Mouse (Mus musculus): ENCODE measurements at regions not wholly inside any gene's neighbourhood (a gene's known extent, or its start where the extent isn't known, plus 50 kb on each side); places are given as distances from the start of the nearest gene placed in this dataset.
"Not testable (repeated sequence)": the region's sequence is repeated elsewhere in the genome, so short reads cannot be mapped to it uniquely, and the experiment has no call there.

DNA sequence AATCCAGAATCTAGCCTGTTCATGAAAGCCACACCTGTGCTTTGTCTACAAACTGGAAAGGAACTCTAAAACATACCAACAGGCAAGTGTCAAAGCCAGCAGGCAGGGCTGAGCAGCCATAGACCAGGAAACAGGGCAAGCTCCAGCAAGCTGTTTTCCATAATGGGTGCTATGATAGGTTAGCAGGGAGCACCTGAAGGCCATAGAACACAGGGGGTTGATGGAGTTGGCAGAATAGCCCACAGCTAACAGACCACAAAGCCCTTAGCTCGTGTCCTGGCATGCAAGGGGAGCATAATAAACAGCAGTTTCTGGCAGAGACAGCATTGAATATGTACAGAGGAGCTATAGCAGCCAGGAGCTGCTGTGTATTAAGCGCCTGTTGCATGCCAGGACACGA is 313.1 kb upstream of the Cdh5 start:
- DNase-seq (ENCODE audit: low spot score in 2 of 2), result no peak

DNA sequence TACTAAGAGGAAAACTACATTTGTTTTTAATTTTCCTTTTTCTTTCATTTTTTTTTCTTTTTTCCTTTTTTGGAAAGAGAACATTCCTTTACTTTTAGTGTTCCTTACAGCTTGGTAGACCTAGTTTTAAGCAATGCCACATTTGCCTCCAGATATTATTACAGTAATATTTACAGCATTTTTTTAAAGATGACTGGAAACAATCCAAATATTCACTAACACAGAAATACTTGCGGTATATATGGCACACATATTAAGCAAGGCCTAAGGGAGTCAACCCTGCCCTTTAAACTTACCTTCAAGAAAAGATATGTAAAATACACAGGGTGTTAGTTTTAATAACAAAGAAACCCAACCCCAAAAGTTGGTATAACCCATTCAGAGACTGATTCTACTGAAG is 308.1 kb upstream of the Cdh5 start:
- no peak for DNase-seq (ENCODE audit: low spot score in 2 of 2)

DNA sequence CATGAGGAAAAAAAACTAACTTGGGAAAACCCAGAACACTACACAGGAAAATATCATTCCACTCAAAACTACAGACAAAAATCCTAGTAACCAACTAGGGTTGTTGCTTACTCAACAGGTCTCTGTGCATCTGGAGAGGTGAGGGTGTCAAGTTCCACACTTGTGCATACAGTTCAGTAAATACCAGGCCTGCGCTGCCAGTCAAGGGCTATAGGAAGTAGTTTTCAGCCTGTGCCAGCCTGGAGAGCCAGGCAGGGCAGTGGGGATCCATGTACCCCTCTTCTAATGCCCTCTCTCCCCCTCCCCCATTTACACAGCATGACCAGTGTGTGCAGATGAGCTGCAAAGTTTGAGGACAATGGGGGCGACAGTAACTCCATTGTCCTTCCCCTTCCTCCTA is 302.8 kb upstream of the Cdh5 start:
- not testable (repeated sequence) for DNase-seq (ENCODE audit: low spot score in 2 of 2)

DNA sequence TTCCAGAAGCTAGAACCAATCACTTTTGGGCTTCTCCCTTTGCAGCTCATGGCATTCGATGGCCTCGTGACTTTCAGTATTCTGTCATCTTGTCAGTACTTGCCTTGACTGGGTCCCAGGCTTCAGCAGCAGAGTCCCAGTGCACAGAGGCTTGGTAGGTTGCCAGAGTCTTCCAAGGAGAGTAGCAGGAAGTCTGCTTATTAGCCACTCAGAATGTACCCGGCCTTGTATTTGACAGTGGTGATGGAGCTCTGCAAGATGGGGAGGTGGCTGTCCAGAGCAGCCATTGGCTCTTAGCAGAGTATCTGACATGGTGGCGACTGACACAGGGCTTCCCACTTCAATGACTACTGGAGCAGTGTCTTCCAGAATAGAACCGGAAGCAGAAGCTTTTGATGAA is 293.3 kb upstream of the Cdh5 start:
- no peak for DNase-seq (ENCODE audit: low spot score in 2 of 2)

DNA sequence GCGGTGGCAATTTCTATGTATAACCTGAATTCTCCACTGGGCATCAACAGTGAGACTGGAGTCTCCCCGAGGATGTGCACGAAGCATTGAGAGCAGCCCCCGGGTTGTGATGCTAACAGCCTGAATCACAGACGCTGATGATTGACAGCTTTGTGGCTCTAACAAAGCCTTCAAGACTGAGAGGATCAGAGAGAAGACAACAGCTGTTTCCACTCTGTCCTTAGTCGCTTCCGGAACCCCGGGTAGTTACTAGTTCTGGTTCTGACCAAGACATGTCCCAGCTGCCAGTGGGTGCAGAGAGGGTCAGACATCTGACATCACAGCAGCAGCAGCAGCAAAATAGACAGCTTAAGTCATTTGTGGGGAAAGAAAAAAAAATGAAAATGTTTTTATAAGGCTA is 292.8 kb upstream of the Cdh5 start:
- DNase-seq (ENCODE audit: low spot score in 2 of 2), result peak in 1 of 2 experiments; percentile 14

DNA sequence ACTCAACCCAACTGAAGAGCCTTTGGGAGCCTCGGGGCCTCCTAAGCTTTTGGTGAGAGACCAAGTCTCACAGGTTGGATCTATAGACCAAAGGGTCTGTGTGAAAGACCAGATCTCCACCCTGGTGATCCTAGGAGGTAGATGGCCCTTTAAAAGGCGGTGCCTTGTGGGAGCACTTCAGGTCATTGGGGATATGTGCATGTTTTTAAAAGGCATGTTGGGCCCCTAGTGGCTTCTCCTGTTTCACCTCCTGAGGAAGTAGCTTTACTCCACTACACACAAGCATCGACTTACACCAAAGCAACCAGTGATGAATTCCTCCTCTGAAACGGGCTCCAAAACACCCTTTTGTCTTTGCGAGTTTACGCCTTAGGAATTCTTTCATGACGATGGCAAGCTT is 292.3 kb upstream of the Cdh5 start:
- no peak for DNase-seq (ENCODE audit: low spot score in 2 of 2)

DNA sequence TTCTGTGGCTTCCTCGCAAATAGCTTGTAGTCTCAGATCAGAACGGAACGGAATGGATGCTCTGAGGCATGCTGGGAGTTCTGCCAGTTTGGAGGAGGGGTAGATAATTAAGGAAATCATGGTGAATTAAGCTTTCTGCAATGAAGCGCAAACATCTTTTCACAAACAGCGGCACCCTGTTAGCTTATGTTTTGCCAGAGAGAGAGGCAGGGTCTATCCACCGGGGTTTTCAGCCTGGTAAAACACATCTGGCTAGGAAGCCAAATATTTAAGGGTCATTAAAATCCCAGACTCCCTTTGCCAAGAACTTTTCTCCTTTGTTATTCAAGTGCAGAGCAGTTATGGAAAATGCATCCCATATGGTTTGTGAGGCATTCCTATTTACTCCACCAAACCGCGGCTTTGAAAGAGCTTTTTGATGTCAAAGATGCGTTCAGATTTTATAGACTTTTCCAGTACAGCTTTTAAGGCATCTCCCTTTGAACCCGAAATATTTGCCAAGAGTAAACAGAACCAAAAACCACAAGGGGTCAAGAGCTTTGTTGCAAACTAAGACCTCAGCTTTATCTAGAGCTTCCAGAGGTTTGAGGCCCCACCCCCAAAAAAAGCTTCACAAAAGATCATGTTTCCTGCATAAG is 287.4 kb upstream of the Cdh5 start:
- no peak for DNase-seq (ENCODE audit: low spot score in 2 of 2)

DNA sequence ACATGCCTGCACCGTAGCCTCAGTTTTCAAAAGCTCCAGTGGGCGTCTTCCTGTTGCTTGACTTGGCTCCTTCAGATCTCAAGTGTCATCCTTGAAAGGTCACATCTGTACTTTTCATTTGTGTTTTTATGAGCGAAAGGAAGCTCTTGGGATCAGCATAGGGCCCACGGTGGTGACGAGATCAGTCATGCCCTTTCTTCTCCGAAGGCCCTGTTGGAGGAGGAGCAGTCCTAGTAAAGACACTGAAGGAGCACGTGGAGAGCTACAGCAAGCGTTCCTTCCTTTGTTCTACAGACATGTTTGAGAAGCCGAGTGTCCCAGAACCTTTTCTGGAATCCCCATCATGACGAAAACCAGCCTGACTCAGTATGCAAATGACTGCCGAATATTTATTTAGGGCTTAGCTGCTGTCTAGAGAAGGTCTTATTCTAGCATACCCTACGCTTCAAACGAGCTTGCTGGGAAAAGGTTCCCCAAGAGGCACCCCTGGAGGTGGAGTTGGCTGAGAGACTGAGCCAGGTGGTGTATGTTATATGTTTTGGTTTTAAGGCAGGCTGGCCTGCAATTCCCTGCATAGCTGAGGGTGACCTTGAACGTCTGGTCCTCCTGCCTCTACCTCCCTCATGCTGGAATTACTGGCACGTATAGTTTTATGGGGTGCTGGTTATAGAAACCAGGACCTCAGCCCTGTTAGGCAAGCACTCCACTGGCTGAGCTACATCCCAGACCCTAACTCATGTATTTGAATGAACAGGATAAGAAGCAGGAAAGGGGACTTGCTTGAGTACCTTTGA is 285.1 kb upstream of the Cdh5 start:
- no peak for DNase-seq (ENCODE audit: low spot score in 2 of 2)

DNA sequence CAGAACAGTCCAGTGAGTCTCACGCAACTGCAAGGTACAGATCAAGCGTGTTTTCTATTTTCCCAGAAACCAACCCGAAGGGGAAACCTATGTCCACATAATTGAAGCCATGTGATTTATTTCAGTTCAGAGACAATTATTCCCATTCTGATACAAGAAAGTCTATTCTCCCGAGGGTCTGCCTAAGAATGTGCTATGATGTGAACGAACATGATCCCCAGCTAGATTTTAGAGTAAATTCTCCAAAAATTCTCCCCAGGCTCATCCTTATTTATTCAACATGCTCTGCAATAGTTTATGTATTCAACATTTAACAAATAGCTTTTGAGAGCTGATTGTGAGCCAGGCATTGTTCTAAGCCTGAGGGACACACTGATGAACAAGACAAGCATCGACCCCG is 277.9 kb upstream of the Cdh5 start:
- no peak for DNase-seq (ENCODE audit: low spot score in 2 of 2)

DNA sequence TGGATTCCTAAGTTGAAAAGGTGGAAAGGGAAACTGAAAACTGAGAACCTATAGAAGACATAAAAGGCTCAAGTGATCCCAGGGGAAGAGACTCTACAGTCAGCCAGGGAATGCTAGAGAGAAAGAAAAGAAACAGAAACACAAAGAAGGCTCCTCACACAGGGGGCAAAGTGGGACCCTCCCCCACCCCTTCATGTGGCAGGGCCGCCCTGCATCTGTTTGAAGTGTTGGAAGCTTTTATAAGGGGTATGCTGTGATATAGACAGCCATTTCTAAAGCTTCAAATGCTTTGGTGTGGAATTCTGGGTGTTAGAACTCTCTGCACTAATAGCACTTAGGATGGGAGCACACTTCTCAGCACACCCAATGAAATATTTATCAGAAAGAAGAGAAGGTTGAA is 276.7 kb upstream of the Cdh5 start:
- DNase-seq (ENCODE audit: low spot score in 2 of 2), result no peak

DNA sequence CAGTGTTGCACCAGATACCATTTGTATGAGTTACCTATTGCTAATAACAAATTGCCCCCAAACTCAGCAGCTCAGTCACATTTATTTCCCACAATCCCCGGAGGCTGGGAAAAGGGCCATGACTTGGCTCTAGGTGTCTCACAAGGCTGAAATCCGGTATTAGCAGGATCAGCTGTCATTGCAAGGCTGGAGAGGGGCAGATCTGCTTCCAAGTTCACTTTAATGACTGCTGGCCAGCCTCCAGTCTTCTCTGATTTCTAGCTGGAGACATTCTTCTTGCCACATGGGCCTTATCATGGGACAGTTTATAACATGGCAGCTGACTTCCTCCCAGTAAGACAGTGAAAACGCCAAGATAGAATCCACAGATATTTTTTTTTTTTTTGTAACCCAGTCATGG is 276.1 kb upstream of the Cdh5 start:
- DNase-seq (ENCODE audit: low spot score in 2 of 2), result no peak

DNA sequence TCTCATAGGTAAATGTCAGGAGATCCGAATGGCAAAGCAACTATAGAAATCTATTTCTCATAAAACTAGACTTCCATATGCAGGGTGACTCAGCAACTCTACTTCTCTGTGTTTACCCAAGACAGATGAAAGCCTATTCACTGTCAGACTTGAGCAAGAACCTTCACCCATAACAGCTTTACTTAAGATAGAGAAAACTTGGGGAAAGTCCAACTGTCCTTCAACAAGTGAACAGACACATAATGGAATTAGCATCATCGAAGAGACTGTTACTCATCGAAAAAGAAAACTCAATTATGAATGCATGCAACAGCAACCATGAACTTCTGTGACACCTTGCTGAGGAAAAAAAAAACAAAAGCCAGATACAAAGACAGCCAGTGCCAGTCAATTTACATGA is 271.0 kb upstream of the Cdh5 start:
- DNase-seq (ENCODE audit: low spot score in 2 of 2), result no peak

DNA sequence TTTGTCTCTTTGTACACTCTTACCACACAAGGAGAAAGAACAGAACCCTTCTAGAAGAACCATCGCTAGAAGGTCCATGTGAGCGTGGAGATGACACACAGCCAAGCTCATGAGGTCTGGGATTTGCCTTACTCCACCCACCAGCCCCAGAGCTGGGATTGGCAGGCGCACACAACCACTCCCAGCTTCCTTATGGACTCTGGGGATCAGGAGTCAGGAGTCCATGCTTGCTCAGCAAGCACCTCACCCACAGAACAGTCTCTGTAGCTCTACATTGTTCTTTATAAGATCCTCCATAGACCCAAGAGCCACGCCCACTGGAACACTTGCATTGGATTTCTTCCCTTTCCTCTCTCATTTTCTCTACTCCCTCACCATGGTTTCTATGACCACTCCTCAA is 261.4 kb upstream of the Cdh5 start:
- DNase-seq (ENCODE audit: low spot score in 2 of 2), result no peak

DNA sequence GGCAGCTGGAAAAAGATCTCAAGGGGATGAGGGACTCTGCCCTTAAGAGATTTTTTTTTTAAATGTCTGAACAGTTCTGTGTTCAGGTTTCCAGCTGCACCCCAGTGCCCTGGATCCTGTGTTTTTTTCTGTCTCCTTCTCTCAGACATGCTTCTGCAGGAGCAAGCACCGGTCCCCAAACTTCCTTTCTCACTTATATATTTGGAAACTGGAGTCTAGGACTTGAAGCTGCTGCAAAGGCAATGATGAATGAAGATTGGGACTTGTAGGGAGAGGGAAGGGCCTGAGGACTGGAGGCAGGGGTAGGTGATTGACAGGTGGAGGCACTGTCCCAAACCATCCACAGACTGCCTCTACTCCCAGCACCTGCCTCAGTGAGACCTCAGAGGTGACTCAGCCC is 255.5 kb upstream of the Cdh5 start:
- no peak for DNase-seq (ENCODE audit: low spot score in 2 of 2)

DNA sequence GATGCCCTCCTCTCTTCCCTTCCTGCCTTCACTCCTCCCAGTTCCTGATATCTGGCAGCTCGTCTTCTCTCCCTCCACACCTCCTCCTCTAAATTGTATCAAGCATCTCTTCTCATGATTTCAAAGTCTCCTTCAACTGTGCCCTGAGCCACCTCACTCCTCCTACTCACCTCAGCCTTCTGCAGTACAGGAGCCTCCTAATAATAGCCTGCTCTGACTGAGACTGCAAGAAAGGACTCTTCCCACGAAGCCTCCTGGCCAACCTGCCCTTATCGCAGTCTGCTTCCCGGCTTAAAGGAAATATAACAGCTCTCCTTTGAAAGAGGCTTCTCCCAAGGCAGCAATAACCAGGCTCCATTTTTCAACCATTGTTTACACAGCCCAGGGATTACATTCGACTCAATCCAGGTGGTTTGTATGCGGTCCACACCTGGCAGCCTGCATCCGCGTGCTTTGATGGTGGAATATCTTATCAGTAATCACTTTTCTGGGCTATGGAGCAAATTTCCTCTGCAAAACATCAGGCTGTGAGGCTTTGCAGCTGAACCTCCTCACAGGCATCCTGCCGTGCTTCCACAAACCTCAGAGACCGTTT is 254.9 kb upstream of the Cdh5 start:
- DNase-seq (ENCODE audit: low spot score in 2 of 2), result no peak

DNA sequence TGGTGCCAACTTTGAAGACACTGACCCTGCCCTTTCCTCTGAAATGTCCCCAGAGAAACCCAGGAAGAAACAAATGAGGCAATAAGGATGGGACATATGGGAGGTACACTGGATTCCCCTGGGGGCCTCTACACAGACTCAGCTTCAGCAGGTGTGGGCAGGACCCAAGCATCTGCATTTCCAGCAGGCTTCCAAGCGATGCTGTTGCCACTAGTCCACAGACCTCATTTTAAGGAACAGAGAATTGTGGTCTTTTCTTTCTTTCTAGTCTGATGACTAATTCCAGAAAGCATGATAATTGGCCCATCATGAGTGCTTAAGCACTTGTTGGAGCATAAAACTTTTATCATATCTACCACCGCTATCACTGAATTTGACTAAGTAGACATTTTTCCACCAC is 251.6 kb upstream of the Cdh5 start:
- no peak for DNase-seq (ENCODE audit: low spot score in 2 of 2)

DNA sequence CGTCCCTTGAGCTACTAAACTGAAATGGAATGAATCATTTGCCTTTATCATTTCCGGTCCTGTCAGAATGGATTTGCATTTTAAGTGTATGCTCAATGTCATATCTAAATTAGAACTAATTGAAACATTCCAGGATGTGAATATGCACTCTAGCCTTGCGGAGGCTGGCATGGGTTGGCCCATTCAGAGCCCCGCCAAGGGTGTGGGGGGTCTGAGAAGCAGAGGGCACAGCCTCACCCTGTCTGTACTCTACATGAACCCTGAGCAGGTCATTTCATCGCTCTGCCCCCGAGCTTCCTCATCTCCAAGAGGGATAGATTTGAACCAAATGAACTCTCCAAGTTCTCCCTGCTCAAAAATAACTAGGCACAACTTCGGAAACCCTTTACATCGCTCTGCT is 250.1 kb upstream of the Cdh5 start:
- no peak for DNase-seq (ENCODE audit: low spot score in 2 of 2)

DNA sequence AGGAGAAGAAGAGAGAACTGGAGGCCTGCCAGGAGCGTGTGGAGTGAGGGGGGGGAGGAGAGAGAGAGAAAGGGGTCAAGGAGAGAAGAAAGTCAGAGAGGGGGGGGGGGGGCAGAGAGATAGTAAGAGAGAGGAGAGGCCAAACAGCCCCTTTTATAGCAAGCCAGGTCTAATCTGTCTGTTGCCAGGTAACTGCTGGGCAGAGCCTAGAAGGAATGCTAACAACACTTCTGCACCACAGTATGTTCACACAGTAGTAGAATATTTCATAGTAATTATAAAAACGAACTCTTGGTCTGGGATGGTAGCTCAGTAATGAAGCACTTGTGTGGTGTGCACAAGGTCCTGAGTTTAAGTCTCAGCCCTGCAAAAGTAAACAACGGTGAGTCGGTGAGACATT is 248.4 kb upstream of the Cdh5 start:
- no peak for DNase-seq (ENCODE audit: low spot score in 2 of 2)

DNA sequence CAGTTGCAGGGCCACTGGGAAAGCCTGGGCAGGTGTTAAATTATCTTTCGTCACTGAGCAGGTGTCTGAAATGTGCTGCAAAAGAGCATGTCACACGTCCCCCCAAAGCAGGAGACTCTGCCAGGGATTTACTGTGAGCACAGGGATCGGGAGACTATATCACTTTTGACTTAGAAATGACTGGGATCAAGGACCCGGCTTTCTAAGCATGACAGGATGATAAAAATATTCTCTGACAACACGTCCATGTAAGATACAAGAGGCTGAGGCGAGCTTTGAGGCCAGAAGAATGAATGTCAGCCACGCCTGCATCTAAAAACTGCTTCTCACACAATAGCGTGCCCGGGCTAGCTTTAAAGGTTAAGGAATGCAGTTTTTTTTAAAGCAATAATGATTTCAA is 246.1 kb upstream of the Cdh5 start:
- DNase-seq (ENCODE audit: low spot score in 2 of 2), result no peak

DNA sequence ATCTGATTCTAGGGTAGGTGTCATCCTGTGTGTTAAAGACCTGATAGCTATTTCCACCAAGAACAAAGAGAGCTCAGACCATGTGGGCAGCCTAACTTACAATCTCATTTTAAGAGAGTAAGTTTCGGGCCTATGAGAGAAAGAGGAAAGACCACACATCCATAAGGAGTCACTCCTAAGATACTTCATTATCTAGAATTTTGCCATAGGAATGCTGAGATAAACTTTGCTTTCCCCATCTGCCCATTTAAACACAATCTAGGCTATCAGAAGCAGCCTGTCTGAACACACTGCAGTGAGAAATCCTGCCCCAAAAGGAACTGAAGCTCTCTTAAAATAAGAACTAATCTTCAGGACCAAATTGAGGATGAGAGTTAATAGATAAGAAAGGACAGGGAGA is 242.3 kb upstream of the Cdh5 start:
- DNase-seq (ENCODE audit: low spot score in 2 of 2), result no peak

DNA sequence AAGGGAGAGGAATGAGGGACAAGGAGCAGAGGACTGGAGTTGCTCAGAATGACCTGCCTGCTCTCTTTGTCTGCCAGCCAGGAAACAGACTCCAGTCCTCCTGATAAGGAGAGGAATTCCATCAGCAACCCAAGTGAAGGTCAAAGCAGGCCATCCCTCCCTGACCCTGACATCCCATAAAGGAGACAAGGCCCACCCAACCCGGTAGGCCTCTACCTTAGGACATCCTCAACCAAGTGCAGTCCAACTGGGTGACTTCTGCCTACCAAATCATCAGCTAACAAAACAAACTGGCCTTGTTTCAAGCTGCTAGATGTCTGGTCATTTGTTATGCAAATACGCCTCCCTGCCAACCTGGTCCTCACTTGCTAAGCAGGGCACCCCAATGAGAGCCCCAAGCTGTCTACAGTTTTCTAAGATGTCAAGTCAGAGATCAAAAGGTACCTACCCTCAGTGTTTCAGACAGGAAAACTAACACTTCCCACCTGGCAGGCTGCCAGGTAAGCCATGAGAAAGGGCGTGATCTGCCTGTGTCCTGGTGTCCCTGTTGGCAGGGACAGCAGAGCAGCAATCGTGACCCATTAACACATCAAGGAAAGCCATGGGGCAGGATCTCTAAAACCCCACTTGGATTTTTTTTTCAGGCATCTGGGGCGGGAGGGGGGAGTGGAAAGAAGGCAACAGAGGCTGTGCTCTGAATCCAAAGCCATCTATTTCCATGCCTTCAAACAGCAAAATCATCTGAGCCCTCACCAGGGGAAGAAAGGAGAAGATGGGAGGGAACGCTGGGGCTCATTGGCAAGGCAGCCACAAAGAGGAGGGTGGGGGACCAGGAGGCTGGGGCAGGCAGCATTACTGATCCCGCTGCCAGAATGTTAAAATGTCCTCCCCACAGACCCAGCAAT is 227.6 kb upstream of the Cdh5 start:
- DNase-seq (ENCODE audit: low spot score in 2 of 2), result no peak

DNA sequence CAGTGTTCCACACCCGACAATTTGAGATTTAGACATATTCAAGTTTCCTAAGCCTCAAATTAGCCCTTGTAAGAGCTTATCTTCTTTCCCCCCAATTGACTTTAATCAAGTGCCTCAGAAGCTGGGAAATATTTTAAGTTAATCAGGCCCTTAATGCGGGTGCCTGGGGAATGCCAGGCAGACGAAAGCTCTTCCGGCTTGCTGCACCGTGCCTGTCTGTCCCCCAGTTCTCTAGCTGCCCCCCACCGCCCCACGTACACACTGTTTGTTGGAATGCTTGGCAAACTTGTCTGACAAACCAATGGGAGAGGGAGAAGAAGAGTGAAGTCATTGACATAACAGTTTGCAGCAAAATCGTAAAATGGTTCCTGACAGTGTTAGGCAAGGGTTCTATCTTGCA is 226.9 kb upstream of the Cdh5 start:
- DNase-seq (ENCODE audit: low spot score in 2 of 2), result no peak

All from spleen, postnatal 36 days (tissue).